Mouse (Mus musculus): Measurements from ENCODE around the gene Rela. TPM values are rescaled to one million over a fixed set of nuclear protein-coding genes. Genes with fewer than 3 reads are reported as not detected.
A peak's percentile ranks its signal among the peaks of the same experiment; 100 is the strongest.

Rela gene
- polyA plus RNA-seq, 1 experiment from 2014 or later = 42.6 TPM

GRCm38 (mm10) chr19:5662310-5662709 is 25.0 kb downstream of the Rela start:
- Histone ChIP-seq H3K9ac (ENCODE audit: low read depth, low read length) (0 out of 2 replicates have a peak overlapping the region, but pooled peaks have one; percentile 29), H3K36me3 (ENCODE audit: insufficient read depth, low read length) (peaks cover 14% of the 10 kb centered on the region; the same call in 1 of the 2 replicates), H3K4me2 (ENCODE audit: low read length) (peak overlapping the region; percentile 55), H3K27me3 (ENCODE audit: insufficient read depth, low read length) (no peaks in the 10 kb centered on the region), H3K4me1 (replicated peaks; ENCODE audit: insufficient read depth, low read length) (0 out of 2 replicates have a peak, but pooled peaks cover 4% of the 10 kb centered on the region), H3K4me3 (replicated peaks; ENCODE audit: low read depth, low read length) (peak overlapping the region; percentile 39; the same call in 1 of the 2 replicates), H3K9me3 (replicated peaks; ENCODE audit: low read length) (no peaks in the 10 kb centered on the region), H3K27ac (peak overlapping the region; percentile 84; the same call in 1 of the 2 replicates)
- 68% methylated on average over 8 of the region's 8 CpGs for WGBS
- ATAC-seq (replicated peaks; ENCODE audit: low FRiP score, low read depth) (no peak), DNase-seq (ENCODE audit: low spot score) (no peak)
- TF ChIP-seq CTCF (IDR thresholded peaks at IDR 0.05; ENCODE audit: low read depth) = no peak

- Histone ChIP-seq H3K4me2 (ENCODE audit: low read length) (peak within 1 kb of the TSS; percentile 55), H3K27ac (peak within 1 kb of the TSS; percentile 84), H3K4me3 (replicated peaks; ENCODE audit: low read depth, low read length) (peak within 1 kb of the TSS; percentile 39), H3K27me3 (ENCODE audit: insufficient read depth, low read length) (no peaks in the 10 kb centered on the region), H3K4me1 (replicated peaks; ENCODE audit: insufficient read depth, low read length) (0 out of 2 replicates have a peak, but pooled peaks cover 4% of the 10 kb centered on the region), H3K36me3 (ENCODE audit: insufficient read depth, low read length) (peaks cover 21% of the 10 kb centered on the region; the same call in 1 of the 2 replicates), H3K9me3 (replicated peaks; ENCODE audit: low read length) (no peaks in the 10 kb centered on the region), H3K9ac (ENCODE audit: low read depth, low read length) (peak within 1 kb of the TSS; percentile 54)
- peak; percentile 95 for DNase-seq (ENCODE audit: low spot score)
- WGBS = under 1% methylated on average over 32 of the region's 32 CpGs
- ATAC-seq (replicated peaks; ENCODE audit: low FRiP score, low read depth) = peak; percentile 86
- TF ChIP-seq CTCF (IDR thresholded peaks at IDR 0.05; ENCODE audit: low read depth) = peak; percentile 34
These were observed 26.0 kb downstream of the Rela start, which contains the start of gene Sipa1 for GRCm38 (mm10) chr19:5662981-5663913. Gene Sipa1 (minus strand): TSS chr19:5663707.

GRCm38 (mm10) chr19:5664669-5665257 is 27.5 kb downstream of the Rela start:
- no peak overlapping the region for H3K9ac ChIP-seq (ENCODE audit: low read depth, low read length)
- ATAC-seq (replicated peaks; ENCODE audit: low FRiP score, low read depth) = no peak
- no peaks in the 10 kb centered on the region for H3K27me3 ChIP-seq (ENCODE audit: insufficient read depth, low read length)
- TF ChIP-seq CTCF (IDR thresholded peaks at IDR 0.05; ENCODE audit: low read depth) = no peak
- no peak overlapping the region for H3K27ac ChIP-seq
- peaks cover 24% of the 10 kb centered on the region; the same call in 1 of the 2 replicates for H3K36me3 ChIP-seq (ENCODE audit: insufficient read depth, low read length)
- no peak overlapping the region for H3K4me3 ChIP-seq (replicated peaks; ENCODE audit: low read depth, low read length)
- no peaks in the 10 kb centered on the region for H3K9me3 ChIP-seq (replicated peaks; ENCODE audit: low read length)
- no peak overlapping the region for H3K4me2 ChIP-seq (ENCODE audit: low read length)
- H3K4me1 ChIP-seq (replicated peaks; ENCODE audit: insufficient read depth, low read length) = 0 out of 2 replicates have a peak, but pooled peaks cover 4% of the 10 kb centered on the region
- 95% methylated on average over 10 of the region's 10 CpGs for WGBS
- DNase-seq (ENCODE audit: low spot score) = no peak

GRCm38 (mm10) chr19:5665465-5665864 is 28.2 kb downstream of the Rela start:
- WGBS = 86% methylated on average over 15 of the region's 15 CpGs
- no peaks in the 10 kb centered on the region for H3K9me3 ChIP-seq (replicated peaks; ENCODE audit: low read length)
- H3K27ac ChIP-seq = no peak overlapping the region
- 0 out of 2 replicates have a peak, but pooled peaks cover 4% of the 10 kb centered on the region for H3K4me1 ChIP-seq (replicated peaks; ENCODE audit: insufficient read depth, low read length)
- ATAC-seq (replicated peaks; ENCODE audit: low FRiP score, low read depth) = no peak
- H3K36me3 ChIP-seq (ENCODE audit: insufficient read depth, low read length) = peaks cover 25% of the 10 kb centered on the region; the same call in 1 of the 2 replicates
- H3K9ac ChIP-seq (ENCODE audit: low read depth, low read length) = no peak overlapping the region
- no peak overlapping the region for H3K4me2 ChIP-seq (ENCODE audit: low read length)
- no peaks in the 10 kb centered on the region for H3K27me3 ChIP-seq (ENCODE audit: insufficient read depth, low read length)
- no peak for DNase-seq (ENCODE audit: low spot score)
- no peak overlapping the region for H3K4me3 ChIP-seq (replicated peaks; ENCODE audit: low read depth, low read length)
- no peak for TF ChIP-seq CTCF (IDR thresholded peaks at IDR 0.05; ENCODE audit: low read depth)

GRCm38 (mm10) chr19:5666386-5666785 is 29.1 kb downstream of the Rela start:
- no peak for ATAC-seq (replicated peaks; ENCODE audit: low FRiP score, low read depth)
- H3K4me1 ChIP-seq (replicated peaks; ENCODE audit: insufficient read depth, low read length) = 0 out of 2 replicates have a peak, but pooled peaks cover 4% of the 10 kb centered on the region
- WGBS = 89% methylated on average over 18 of the region's 18 CpGs

GRCm38 (mm10) chr19:5668372-5668771 is 31.1 kb downstream of the Rela start:
- H3K36me3 ChIP-seq (ENCODE audit: insufficient read depth, low read length) = peaks cover 52% of the 10 kb centered on the region; the same call in 1 of the 2 replicates
- no peak overlapping the region for H3K4me2 ChIP-seq (ENCODE audit: low read length)
- H3K27ac ChIP-seq = no peak overlapping the region
- no peaks in the 10 kb centered on the region for H3K4me1 ChIP-seq (replicated peaks; ENCODE audit: insufficient read depth, low read length)
- 86% methylated on average over 4 of the region's 4 CpGs for WGBS
- no peak overlapping the region for H3K4me3 ChIP-seq (replicated peaks; ENCODE audit: low read depth, low read length)
- no peaks in the 10 kb centered on the region for H3K27me3 ChIP-seq (ENCODE audit: insufficient read depth, low read length)
- H3K9me3 ChIP-seq (replicated peaks; ENCODE audit: low read length) = no peaks in the 10 kb centered on the region
- no peak for ATAC-seq (replicated peaks; ENCODE audit: low FRiP score, low read depth)
- H3K9ac ChIP-seq (ENCODE audit: low read depth, low read length) = no peak overlapping the region
- no peak for DNase-seq (ENCODE audit: low spot score)
- no peak for TF ChIP-seq CTCF (IDR thresholded peaks at IDR 0.05; ENCODE audit: low read depth)

More at GRCm38 (mm10) chr19:5666386-5666785, 29.1 kb downstream of the Rela start:
- H3K27me3 ChIP-seq (ENCODE audit: insufficient read depth, low read length) = no peaks in the 10 kb centered on the region
- peaks cover 32% of the 10 kb centered on the region; the same call in 1 of the 2 replicates for H3K36me3 ChIP-seq (ENCODE audit: insufficient read depth, low read length)
- TF ChIP-seq CTCF (IDR thresholded peaks at IDR 0.05; ENCODE audit: low read depth) = no peak
- H3K4me3 ChIP-seq (replicated peaks; ENCODE audit: low read depth, low read length) = no peak overlapping the region
- no peak for DNase-seq (ENCODE audit: low spot score)
- H3K27ac ChIP-seq = no peak overlapping the region
- H3K9ac ChIP-seq (ENCODE audit: low read depth, low read length) = no peak overlapping the region
- no peak overlapping the region for H3K4me2 ChIP-seq (ENCODE audit: low read length)
- H3K9me3 ChIP-seq (replicated peaks; ENCODE audit: low read length) = no peaks in the 10 kb centered on the region

All from kidney, postnatal 0 days (tissue).